Mouse (Mus musculus): Measurements from ENCODE around the gene Mknk1. TPM values are rescaled to one million over a fixed set of nuclear protein-coding genes. Genes with fewer than 3 reads are reported as not detected.
A peak's percentile ranks its signal among the peaks of the same experiment; 100 is the strongest.

Mknk1 gene
- polyA plus RNA-seq (2015; fragmentation: Nextera tagmentation; extraction: Ambion mirVana): 21.7 and 23.0 TPM in 2 replicates

- Histone ChIP-seq H3K4me2 (peak within 1 kb of the TSS; percentile 75), H3K27ac (peak within 1 kb of the TSS; percentile 28; the same call in 1 of the 2 replicates), H3K9ac (peak within 1 kb of the TSS; percentile 77), H3K36me3 (ENCODE audit: poor library complexity, severe bottlenecking) (no peaks in the 10 kb centered on the region), H3K4me1 (peaks cover 7% of the 10 kb centered on the region), H3K9me3 (replicated peaks) (no peaks in the 10 kb centered on the region), H3K27me3 (no peaks in the 10 kb centered on the region), H3K4me3 (peak within 1 kb of the TSS; percentile 64)
- WGBS: 2% methylated on average over 51 of the region's 51 CpGs
- peak; percentile 96 for ATAC-seq
These were observed at the start of gene Mknk1 for GRCm38 (mm10) chr4:115838696-115839641. Gene Mknk1, plus strand, starts transcription at chr4:115839198.

GRCm38 (mm10) chr4:115790864-115791263 lies 48.1 kb upstream of the Mknk1 start:
- H3K4me1 ChIP-seq: peaks cover 3% of the 10 kb centered on the region
- H3K9me3 ChIP-seq (replicated peaks): no peaks in the 10 kb centered on the region
- H3K36me3 ChIP-seq (ENCODE audit: poor library complexity, severe bottlenecking): peaks cover 49% of the 10 kb centered on the region
- H3K4me3 ChIP-seq: no peak overlapping the region
- no peak for ATAC-seq
- no peak overlapping the region for H3K4me2 ChIP-seq
- H3K27me3 ChIP-seq: no peaks in the 10 kb centered on the region
- no peak overlapping the region for H3K27ac ChIP-seq
- no peak overlapping the region for H3K9ac ChIP-seq
- 79% methylated on average over 3 of the region's 3 CpGs for WGBS

- WGBS: 96% methylated on average over 3 of the region's 3 CpGs
- Histone ChIP-seq H3K27ac (no peak overlapping the region), H3K4me2 (no peak overlapping the region), H3K4me1 (0 out of 2 replicates have a peak, but pooled peaks cover 2% of the 10 kb centered on the region), H3K36me3 (ENCODE audit: poor library complexity, severe bottlenecking) (peaks cover 67% of the 10 kb centered on the region), H3K9me3 (replicated peaks) (no peaks in the 10 kb centered on the region), H3K9ac (no peak overlapping the region), H3K27me3 (no peaks in the 10 kb centered on the region), H3K4me3 (no peak overlapping the region)
- ATAC-seq: no peak
These were observed 43.6 kb upstream of the Mknk1 start for GRCm38 (mm10) chr4:115795360-115795759.

- 0 out of 2 replicates have a peak, but pooled peaks cover 2% of the 10 kb centered on the region for H3K4me1 ChIP-seq
- WGBS: 65% methylated on average over 3 of the region's 3 CpGs
- no peaks in the 10 kb centered on the region for H3K9me3 ChIP-seq (replicated peaks)
- peaks cover 60% of the 10 kb centered on the region for H3K36me3 ChIP-seq (ENCODE audit: poor library complexity, severe bottlenecking)
- no peak for ATAC-seq
- no peak overlapping the region for H3K4me3 ChIP-seq
- no peak overlapping the region for H3K4me2 ChIP-seq
- no peak overlapping the region for H3K9ac ChIP-seq
- no peaks in the 10 kb centered on the region for H3K27me3 ChIP-seq
- H3K27ac ChIP-seq: no peak overlapping the region
These were observed 39.0 kb upstream of the Mknk1 start for GRCm38 (mm10) chr4:115799981-115800380.

GRCm38 (mm10) chr4:115812326-115812725 lies 26.7 kb upstream of the Mknk1 start:
- no peak overlapping the region for H3K4me3 ChIP-seq
- no peaks in the 10 kb centered on the region for H3K9me3 ChIP-seq (replicated peaks)
- no peak overlapping the region for H3K4me2 ChIP-seq
- H3K36me3 ChIP-seq (ENCODE audit: poor library complexity, severe bottlenecking): peaks cover 43% of the 10 kb centered on the region
- no peaks in the 10 kb centered on the region for H3K27me3 ChIP-seq
- no peak for ATAC-seq
- H3K4me1 ChIP-seq: no peaks in the 10 kb centered on the region
- 78% methylated on average over 4 of the region's 4 CpGs for WGBS
- H3K9ac ChIP-seq: no peak overlapping the region
- H3K27ac ChIP-seq: no peak overlapping the region

GRCm38 (mm10) chr4:115815606-115816005 lies 23.4 kb upstream of the Mknk1 start:
- no peak overlapping the region for H3K4me3 ChIP-seq
- H3K27ac ChIP-seq: no peak overlapping the region
- H3K4me2 ChIP-seq: no peak overlapping the region
- H3K4me1 ChIP-seq: no peaks in the 10 kb centered on the region
- H3K27me3 ChIP-seq: no peaks in the 10 kb centered on the region
- no peak for ATAC-seq
- H3K9ac ChIP-seq: no peak overlapping the region
- no peaks in the 10 kb centered on the region for H3K9me3 ChIP-seq (replicated peaks)
- WGBS: 95% methylated on average over 5 of the region's 5 CpGs
- peaks cover 43% of the 10 kb centered on the region for H3K36me3 ChIP-seq (ENCODE audit: poor library complexity, severe bottlenecking)

GRCm38 (mm10) chr4:115820199-115820598 lies 18.8 kb upstream of the Mknk1 start:
- Histone ChIP-seq H3K9me3 (replicated peaks) (no peaks in the 10 kb centered on the region), H3K9ac (no peak overlapping the region), H3K27ac (no peak overlapping the region), H3K27me3 (no peaks in the 10 kb centered on the region), H3K4me3 (no peak overlapping the region), H3K4me1 (no peaks in the 10 kb centered on the region), H3K36me3 (ENCODE audit: poor library complexity, severe bottlenecking) (peaks cover 11% of the 10 kb centered on the region), H3K4me2 (no peak overlapping the region)
- WGBS: 87% methylated on average over 3 of the region's 3 CpGs
- ATAC-seq: no peak

- WGBS: 72% methylated on average over 3 of the region's 3 CpGs
- Histone ChIP-seq H3K4me1 (no peaks in the 10 kb centered on the region), H3K4me3 (no peak overlapping the region), H3K4me2 (no peak overlapping the region), H3K27me3 (0 out of 2 replicates have a peak, but pooled peaks cover 3% of the 10 kb centered on the region), H3K36me3 (ENCODE audit: poor library complexity, severe bottlenecking) (peaks cover 5% of the 10 kb centered on the region; the same call in 1 of the 2 replicates), H3K9me3 (replicated peaks) (no peaks in the 10 kb centered on the region), H3K27ac (no peak overlapping the region), H3K9ac (no peak overlapping the region)
- no peak for ATAC-seq
These were observed 18.1 kb upstream of the Mknk1 start for GRCm38 (mm10) chr4:115820944-115821343.

GRCm38 (mm10) chr4:115821431-115821830 lies 17.6 kb upstream of the Mknk1 start:
- Histone ChIP-seq H3K27ac (no peak overlapping the region), H3K9me3 (replicated peaks) (no peaks in the 10 kb centered on the region)
- no peak for ATAC-seq

GRCm38 (mm10) chr4:115821928-115822327 lies 17.1 kb upstream of the Mknk1 start:
- H3K9me3 ChIP-seq (replicated peaks): no peaks in the 10 kb centered on the region
- H3K4me1 ChIP-seq: no peaks in the 10 kb centered on the region
- no peak overlapping the region for H3K4me2 ChIP-seq
- no peaks in the 10 kb centered on the region for H3K36me3 ChIP-seq (ENCODE audit: poor library complexity, severe bottlenecking)
- H3K27ac ChIP-seq: no peak overlapping the region
- WGBS: 77% methylated on average over 3 of the region's 3 CpGs
- H3K4me3 ChIP-seq: no peak overlapping the region
- no peak for ATAC-seq
- H3K9ac ChIP-seq: no peak overlapping the region
- 0 out of 2 replicates have a peak, but pooled peaks cover 3% of the 10 kb centered on the region for H3K27me3 ChIP-seq

More at GRCm38 (mm10) chr4:115821431-115821830, 17.6 kb upstream of the Mknk1 start:
- no peak overlapping the region for H3K4me2 ChIP-seq
- no peak overlapping the region for H3K4me3 ChIP-seq
- H3K36me3 ChIP-seq (ENCODE audit: poor library complexity, severe bottlenecking): peaks cover under 1% of the 10 kb centered on the region; the same call in 1 of the 2 replicates
- no peak overlapping the region for H3K9ac ChIP-seq
- no peaks in the 10 kb centered on the region for H3K4me1 ChIP-seq
- 0 out of 2 replicates have a peak, but pooled peaks cover 3% of the 10 kb centered on the region for H3K27me3 ChIP-seq

- Histone ChIP-seq H3K4me3 (no peak overlapping the region), H3K4me2 (no peak overlapping the region), H3K36me3 (ENCODE audit: poor library complexity, severe bottlenecking) (no peaks in the 10 kb centered on the region), H3K9ac (no peak overlapping the region), H3K27me3 (peaks cover 7% of the 10 kb centered on the region; the same call in 1 of the 2 replicates), H3K27ac (no peak overlapping the region), H3K9me3 (replicated peaks) (no peaks in the 10 kb centered on the region), H3K4me1 (peaks cover 7% of the 10 kb centered on the region; the same call in 1 of the 2 replicates)
- WGBS: 77% methylated on average over 2 of the region's 2 CpGs
- ATAC-seq: no peak
These were observed 14.8 kb upstream of the Mknk1 start for GRCm38 (mm10) chr4:115824178-115824577.

- no peak for ATAC-seq
- H3K4me2 ChIP-seq: no peak overlapping the region
- WGBS: 80% methylated on average over 2 of the region's 2 CpGs
- H3K9me3 ChIP-seq (replicated peaks): no peaks in the 10 kb centered on the region
- H3K4me3 ChIP-seq: no peak overlapping the region
- H3K4me1 ChIP-seq: peaks cover 7% of the 10 kb centered on the region; the same call in 1 of the 2 replicates
- no peak overlapping the region for H3K9ac ChIP-seq
- no peak overlapping the region for H3K27ac ChIP-seq
- H3K36me3 ChIP-seq (ENCODE audit: poor library complexity, severe bottlenecking): no peaks in the 10 kb centered on the region
- peaks cover 14% of the 10 kb centered on the region; the same call in 1 of the 2 replicates for H3K27me3 ChIP-seq
These were observed 13.7 kb upstream of the Mknk1 start for GRCm38 (mm10) chr4:115825271-115825670.

Measured in forebrain, embryonic 13.5 days (tissue).